Mouse (Mus musculus) spleen, postnatal 10 days (tissue): ENCODE data around the gene Glra1.

Source experiments
- DNase-seq, 2 experiments: peaks; one replicate each; pipeline ENCODE4 v3.0.0; 2021 to 2022; ENCODE audit warnings: low spot score in 2 of 2

The Glra1 gene

GRCm38 (mm10) chr11:55518806-55519674 is 89.0 kb downstream of the Glra1 start:
- DNase-seq, result peak; percentile 22 to 48

DNA sequence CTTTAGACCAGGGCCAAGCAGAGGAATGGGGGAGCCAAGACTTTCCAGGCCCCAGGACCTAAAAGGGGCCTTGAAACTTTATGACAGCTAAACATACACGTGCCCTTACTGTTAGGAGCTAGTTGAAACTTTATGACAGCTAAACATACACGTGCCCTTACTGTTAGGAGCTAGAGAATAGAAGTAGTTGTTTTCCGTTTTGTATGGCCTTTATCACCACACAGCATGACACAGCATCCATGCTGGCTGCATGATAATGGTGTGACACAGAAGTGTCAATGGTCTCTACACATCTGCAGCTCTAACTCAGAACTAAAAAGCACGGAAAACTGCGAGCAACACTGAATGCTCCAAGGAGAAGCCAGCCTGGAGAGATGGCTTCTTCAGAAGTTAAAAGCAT is 90.3 kb downstream of the Glra1 start:
- DNase-seq, result no peak

DNA sequence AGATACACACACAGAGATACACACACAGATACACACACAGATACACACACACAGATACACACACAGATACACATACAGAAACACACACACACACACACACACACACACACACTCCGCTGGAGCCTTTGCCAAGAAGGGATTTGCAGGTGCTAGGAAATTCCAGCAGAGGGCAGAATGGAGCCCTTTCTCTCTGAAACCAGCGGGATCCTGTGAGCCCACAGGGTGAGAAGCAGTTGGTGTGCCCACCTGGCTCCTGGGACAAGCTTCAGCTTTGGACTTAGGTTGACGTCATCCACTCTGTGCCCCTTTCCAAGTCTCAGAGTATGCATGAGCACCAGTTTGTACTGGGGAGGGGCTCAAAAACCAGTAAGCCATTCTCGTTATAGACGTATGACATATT is 96.6 kb downstream of the Glra1 start:
- DNase-seq, result no peak

GRCm38 (mm10) chr11:55505485-55505884 is 102.5 kb downstream of the Glra1 start:
- no peak for DNase-seq

DNA sequence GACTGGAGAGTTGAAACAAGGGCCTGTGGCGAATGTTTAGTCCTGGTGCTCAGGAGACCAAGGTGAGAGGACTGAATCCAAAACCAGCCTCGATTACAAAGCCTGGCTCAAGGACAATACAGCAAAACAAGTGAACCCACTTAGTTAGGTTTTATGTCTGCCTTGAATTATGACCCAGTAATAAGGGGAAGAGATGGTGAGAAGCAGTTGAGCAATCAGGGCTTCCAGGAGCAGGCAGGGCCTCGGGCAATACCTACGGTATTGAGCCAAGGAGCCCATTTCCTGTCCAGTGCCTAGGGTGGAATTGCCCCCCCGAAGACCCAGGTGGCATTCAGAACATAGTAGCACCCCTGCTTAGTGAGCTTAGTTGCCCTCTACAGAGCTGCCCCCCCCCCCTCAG is 105.1 kb downstream of the Glra1 start:
- DNase-seq, result no peak

DNA sequence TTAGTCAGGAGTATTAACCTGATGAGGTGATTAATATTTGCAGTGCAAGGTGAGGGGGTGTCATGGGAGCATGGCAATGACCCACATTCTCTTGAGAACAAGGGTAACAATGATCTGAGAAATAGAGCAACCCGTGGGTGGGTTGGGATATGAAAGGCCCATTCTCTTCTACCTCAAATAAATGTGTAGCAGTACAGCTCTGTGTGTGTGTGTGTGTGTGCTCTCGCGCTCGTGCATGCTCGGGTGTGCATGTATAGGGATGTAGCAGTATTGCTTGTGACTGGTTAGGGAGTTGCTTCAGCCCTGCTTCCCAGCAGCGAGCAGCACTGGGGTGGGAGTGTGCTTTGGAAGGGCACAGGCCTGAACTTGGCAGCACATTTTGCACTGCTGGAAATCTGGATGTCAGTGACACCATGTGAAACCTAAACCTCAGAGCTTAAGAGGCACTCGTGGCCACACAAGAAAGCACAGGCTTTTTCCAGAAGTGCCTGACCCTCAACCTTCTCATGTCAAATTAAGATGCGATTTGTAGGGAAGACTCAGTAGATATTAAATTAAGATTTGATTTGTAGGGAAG is 106.0 kb downstream of the Glra1 start:
- DNase-seq, result no peak

GRCm38 (mm10) chr11:55497885-55498284 is 110.1 kb downstream of the Glra1 start:
- DNase-seq, result peak in 1 of 2 experiments; percentile 52

DNA sequence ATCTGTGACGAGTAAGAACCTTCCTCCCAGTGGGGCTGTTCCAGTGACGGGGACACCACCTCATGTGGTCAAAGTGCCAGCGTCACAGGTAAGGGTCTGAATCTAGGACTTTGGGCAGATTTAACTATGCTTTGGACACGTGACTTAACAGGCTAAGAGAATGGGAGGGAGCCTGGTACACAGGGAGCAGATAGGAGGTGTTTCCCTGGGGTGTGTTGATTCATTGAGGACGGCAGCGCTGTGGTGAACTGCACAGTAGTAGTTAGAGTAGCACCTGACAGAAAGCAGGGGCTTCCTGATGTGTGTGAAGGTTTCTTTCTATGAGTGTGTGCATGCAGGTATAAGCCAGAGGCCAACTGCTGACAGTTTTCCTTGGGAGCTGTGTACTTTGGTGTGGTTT is 111.8 kb downstream of the Glra1 start:
- DNase-seq, result no peak

GRCm38 (mm10) chr11:55485443-55485842 is 122.6 kb downstream of the Glra1 start:
- no peak for DNase-seq

- no peak for DNase-seq
Measured at GRCm38 (mm10) chr11:55473219-55473618, 134.8 kb downstream of the Glra1 start.

- no peak for DNase-seq
Measured at GRCm38 (mm10) chr11:55471467-55471866, 136.5 kb downstream of the Glra1 start.

GRCm38 (mm10) chr11:55470761-55471160 is 137.2 kb downstream of the Glra1 start:
- DNase-seq, result peak in 1 of 2 experiments; percentile 21

- peak; percentile 44 to 51 for DNase-seq
Measured at GRCm38 (mm10) chr11:55469923-55470691, 137.9 kb downstream of the Glra1 start.

GRCm38 (mm10) chr11:55469048-55469843 is 138.8 kb downstream of the Glra1 start, which contains the start of gene G3bp1:
Gene G3bp1, plus strand, starts transcription at chr11:55469685.
- peak; percentile 96 to 98 for DNase-seq

- DNase-seq, result peak in 1 of 2 experiments; percentile 64
Measured at GRCm38 (mm10) chr11:55468611-55469047, 139.4 kb downstream of the Glra1 start.

GRCm38 (mm10) chr11:55468012-55468411 is 140.0 kb downstream of the Glra1 start:
- DNase-seq, result peak in 1 of 2 experiments; percentile 14

DNA sequence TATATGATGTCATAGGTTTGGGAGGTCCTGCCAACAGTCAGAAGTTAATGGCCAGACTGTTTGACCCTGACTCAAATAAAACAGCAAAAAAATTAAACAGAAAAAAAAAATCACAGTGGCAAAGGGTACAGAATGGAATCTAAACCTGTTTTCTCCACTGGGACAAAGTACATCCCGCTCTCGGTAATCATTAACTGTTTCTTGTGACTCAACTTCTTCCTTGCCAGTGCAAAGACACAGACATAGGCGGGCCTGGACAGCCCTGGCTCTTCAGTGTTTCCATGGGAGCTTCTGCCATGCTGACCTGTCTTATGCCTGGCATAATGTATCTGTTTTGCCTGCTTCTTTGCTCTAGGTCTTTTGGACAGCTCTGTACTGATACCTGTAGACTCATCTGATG is 142.8 kb downstream of the Glra1 start:
- DNase-seq, result no peak

DNA sequence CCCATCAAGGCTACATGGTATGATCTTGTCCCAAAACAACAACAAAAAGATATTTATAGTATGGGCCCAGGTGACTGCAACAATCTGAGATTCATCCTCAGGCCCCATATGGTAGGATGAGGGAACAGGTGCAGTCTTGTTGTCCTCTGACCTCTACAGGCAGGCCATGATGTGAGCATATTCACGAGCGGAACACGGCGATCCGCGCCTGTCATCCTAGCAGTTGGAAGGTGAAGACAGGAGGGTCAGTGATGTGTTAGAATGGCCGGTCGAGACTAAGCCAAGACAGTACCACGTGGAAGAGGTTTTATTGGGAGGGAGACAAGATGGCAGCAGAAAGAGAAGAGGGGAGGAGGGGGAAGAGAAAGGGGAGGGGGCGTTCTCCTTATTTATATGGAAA is 143.3 kb downstream of the Glra1 start:
- DNase-seq, result no peak
